Mouse (Mus musculus): ENCODE measurements at regions not wholly inside any gene's neighbourhood (a gene's known extent, or its start where the extent isn't known, plus 50 kb on each side); places are given as distances from the start of the nearest gene placed in this dataset.

GRCm38 (mm10) chr15:39998063-39998462 lies 136.1 kb upstream of the 9330182O14Rik start:
- no peak for DNase-seq

DNA sequence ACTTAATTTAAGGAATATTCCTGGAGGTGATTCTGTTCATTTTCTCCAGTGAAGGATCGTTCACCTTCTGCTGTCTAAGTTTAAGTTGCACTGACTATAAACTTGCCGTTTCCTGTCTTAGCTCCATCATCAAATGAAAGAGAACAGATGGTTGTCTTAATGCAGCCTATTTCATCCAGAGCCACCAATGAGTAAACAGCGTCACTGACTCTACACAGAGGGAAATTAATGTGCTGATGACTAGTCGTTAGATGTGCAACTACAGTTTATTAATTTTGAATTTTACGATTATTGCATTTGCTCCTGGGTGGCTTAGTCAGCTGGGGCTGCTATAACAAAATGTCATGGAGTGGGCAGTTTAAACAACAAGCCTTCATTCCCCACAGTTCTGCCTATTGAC lies 134.1 kb upstream of the 9330182O14Rik start:
- DNase-seq: no peak

GRCm38 (mm10) chr15:40005096-40005495 lies 129.1 kb upstream of the 9330182O14Rik start:
- no peak for DNase-seq

- DNase-seq: no peak
These were observed 126.3 kb upstream of the 9330182O14Rik start for GRCm38 (mm10) chr15:40007844-40008243.

- DNase-seq: no peak
These were observed 120.3 kb upstream of the 9330182O14Rik start for GRCm38 (mm10) chr15:40013833-40014232.

DNA sequence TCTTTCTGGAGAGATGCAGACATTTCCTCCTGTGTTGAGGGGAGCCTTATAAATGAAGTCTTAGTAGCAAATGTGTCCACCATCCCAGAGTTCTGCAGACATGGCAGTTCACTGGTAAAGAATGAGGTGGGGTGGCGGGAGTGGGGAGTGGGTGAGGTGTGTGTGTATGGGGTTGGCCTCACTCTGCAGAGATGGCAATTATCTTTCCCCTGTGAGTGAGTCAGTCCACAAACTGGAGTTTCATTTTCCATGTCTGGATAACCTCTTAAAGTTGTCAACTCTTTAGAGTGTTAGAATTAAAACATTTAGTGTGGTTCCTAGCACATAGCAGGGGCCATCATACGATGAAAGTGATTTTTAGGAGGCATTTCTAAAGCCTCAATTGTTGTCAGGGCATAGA lies 117.1 kb upstream of the 9330182O14Rik start:
- no peak for DNase-seq

DNA sequence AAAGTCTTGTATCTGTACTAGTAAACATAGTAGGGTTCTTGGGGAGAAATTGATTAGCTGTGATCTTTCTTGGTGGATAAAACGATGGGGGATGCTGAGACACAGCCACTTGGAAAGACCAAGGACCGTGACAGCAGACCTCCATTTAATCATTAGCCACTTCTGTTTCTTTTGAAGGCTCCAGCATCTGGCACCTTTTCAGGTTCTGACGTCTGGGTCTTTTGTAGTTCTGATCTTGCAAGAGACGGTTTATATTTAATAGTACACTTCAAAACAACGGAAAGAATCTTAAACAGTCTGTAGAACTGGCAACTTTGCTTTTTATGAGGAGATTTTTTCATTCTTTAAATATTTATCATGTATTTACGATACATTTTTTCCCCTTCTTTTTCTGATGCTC lies 116.6 kb upstream of the 9330182O14Rik start:
- DNase-seq: no peak

GRCm38 (mm10) chr15:40018047-40018791 lies 115.9 kb upstream of the 9330182O14Rik start:
- no peak for DNase-seq

DNA sequence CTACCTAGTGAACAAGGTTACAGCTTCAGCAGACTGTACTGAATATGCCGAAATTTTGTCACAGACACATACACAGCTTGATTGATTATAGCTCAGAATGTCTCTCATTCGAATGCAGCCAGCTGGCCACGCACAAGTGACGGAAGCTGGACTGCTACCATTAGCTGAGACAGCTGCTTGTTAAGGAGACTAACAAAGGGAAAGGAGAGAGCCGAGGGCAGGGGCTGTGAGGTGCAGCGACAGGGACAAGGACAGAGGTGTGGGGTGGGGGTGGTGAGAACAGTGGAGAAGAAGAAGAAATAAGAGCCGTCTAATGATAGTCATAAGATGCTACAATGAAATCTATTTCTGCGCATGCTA lies 115.4 kb upstream of the 9330182O14Rik start:
- no peak for DNase-seq

GRCm38 (mm10) chr15:40019226-40019625 lies 114.9 kb upstream of the 9330182O14Rik start:
- no peak for DNase-seq

- DNase-seq: no peak
These were observed 114.1 kb upstream of the 9330182O14Rik start for GRCm38 (mm10) chr15:40020097-40020496.

GRCm38 (mm10) chr15:40020646-40021045 lies 113.5 kb upstream of the 9330182O14Rik start:
- no peak for DNase-seq

- DNase-seq: no peak
These were observed 111.0 kb upstream of the 9330182O14Rik start for GRCm38 (mm10) chr15:40023195-40023594.

- DNase-seq: no peak
These were observed 102.1 kb upstream of the 9330182O14Rik start for GRCm38 (mm10) chr15:40032088-40032487.

- DNase-seq: no peak
These were observed 98.0 kb upstream of the 9330182O14Rik start for GRCm38 (mm10) chr15:40036181-40036580.

- peak; percentile 37 for DNase-seq
These were observed 96.9 kb upstream of the 9330182O14Rik start for GRCm38 (mm10) chr15:40037266-40037665.

- DNase-seq: no peak
These were observed 87.9 kb upstream of the 9330182O14Rik start for GRCm38 (mm10) chr15:40046219-40046618.

DNA sequence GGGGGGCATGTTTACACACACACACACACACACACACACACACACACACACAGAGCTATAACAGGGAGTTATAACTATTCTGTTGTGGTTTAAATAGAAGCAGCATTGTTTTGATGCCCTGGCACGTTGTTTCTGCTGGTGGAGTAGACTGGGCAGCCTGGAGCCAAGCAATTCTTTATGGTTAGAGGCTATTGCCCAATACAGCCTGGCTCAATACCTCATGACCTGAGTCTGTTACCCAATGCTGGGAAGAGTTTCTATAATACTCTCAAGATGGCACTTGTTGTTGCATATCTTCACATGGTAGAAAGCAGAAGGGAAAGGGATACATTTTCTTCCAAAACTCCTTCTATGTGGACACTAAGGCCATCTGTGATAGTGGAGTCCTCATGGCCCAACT lies 87.1 kb upstream of the 9330182O14Rik start:
- DNase-seq: no peak

GRCm38 (mm10) chr15:40068051-40068450 lies 66.1 kb upstream of the 9330182O14Rik start:
- DNase-seq: no peak

GRCm38 (mm10) chr15:40075334-40075893 lies 58.8 kb upstream of the 9330182O14Rik start:
- no peak for DNase-seq

DNA sequence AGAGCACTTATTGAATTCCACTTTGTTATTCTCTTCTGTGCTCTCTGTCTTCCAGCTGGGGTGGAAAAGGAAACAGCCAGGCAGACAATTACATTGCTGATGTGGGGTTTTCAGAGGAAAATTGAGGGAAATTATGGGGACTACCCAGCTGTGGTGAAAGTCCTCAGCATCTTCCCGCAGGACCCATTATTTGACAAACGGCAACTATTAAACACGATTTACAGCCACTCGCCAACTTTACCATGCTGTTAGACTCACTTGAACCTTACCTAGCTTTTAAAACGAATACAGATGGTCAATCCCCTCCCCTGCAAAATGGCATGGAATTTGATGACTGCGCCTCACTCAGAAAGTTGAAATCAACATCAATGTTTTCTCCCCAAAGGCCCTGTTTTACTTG lies 54.3 kb upstream of the 9330182O14Rik start:
- DNase-seq: no peak

Data from right cerebral cortex, postnatal 14 days (tissue).